Mouse (Mus musculus): Measurements from ENCODE around the gene Pgp.

Gene Pgp

GRCm38 (mm10) chr17:24481027-24481815 lies 11.0 kb downstream of the Pgp start:
- no peak for DNase-seq (ENCODE audit: low read depth, low spot score)

- DNase-seq (ENCODE audit: low read depth, low spot score) = no peak
Observed at GRCm38 (mm10) chr17:24483495-24483894, 13.3 kb downstream of the Pgp start.

GRCm38 (mm10) chr17:24485090-24485860 lies 15.1 kb downstream of the Pgp start:
- DNase-seq (ENCODE audit: low read depth, low spot score) = no peak

GRCm38 (mm10) chr17:24488186-24488661 lies 18.0 kb downstream of the Pgp start, which contains the start of gene Caskin1:
Gene Caskin1 (plus strand): TSS chr17:24488601.
- no peak for DNase-seq (ENCODE audit: low read depth, low spot score)

- no peak for DNase-seq (ENCODE audit: low read depth, low spot score)
Observed at GRCm38 (mm10) chr17:24488662-24489264, 18.6 kb downstream of the Pgp start.

GRCm38 (mm10) chr17:24489265-24490030 lies 19.3 kb downstream of the Pgp start:
- no peak for DNase-seq (ENCODE audit: low read depth, low spot score)

GRCm38 (mm10) chr17:24490399-24490798 lies 20.2 kb downstream of the Pgp start:
- peak; percentile 58 for DNase-seq (ENCODE audit: low read depth, low spot score)

GRCm38 (mm10) chr17:24494627-24495335 lies 24.6 kb downstream of the Pgp start:
- peak; percentile 60 for DNase-seq (ENCODE audit: low read depth, low spot score)

GRCm38 (mm10) chr17:24495443-24495842 lies 25.3 kb downstream of the Pgp start:
- DNase-seq (ENCODE audit: low read depth, low spot score) = no peak

GRCm38 (mm10) chr17:24496026-24496425 lies 25.8 kb downstream of the Pgp start:
- DNase-seq (ENCODE audit: low read depth, low spot score) = no peak

GRCm38 (mm10) chr17:24502208-24502607 lies 32.0 kb downstream of the Pgp start:
- no peak for DNase-seq (ENCODE audit: low read depth, low spot score)

- no peak for DNase-seq (ENCODE audit: low read depth, low spot score)
Observed at GRCm38 (mm10) chr17:24504085-24504484, 33.9 kb downstream of the Pgp start.

GRCm38 (mm10) chr17:24505286-24505955 lies 35.2 kb downstream of the Pgp start:
- no peak for DNase-seq (ENCODE audit: low read depth, low spot score)

GRCm38 (mm10) chr17:24506332-24507070 lies 36.3 kb downstream of the Pgp start:
- no peak for DNase-seq (ENCODE audit: low read depth, low spot score)

GRCm38 (mm10) chr17:24507129-24507664 lies 37.0 kb downstream of the Pgp start:
- DNase-seq (ENCODE audit: low read depth, low spot score) = no peak

- no peak for DNase-seq (ENCODE audit: low read depth, low spot score)
Observed at GRCm38 (mm10) chr17:24507806-24508460, 37.7 kb downstream of the Pgp start.

- DNase-seq (ENCODE audit: low read depth, low spot score) = no peak
Observed at GRCm38 (mm10) chr17:24513609-24514008, 43.4 kb downstream of the Pgp start.
